Mouse (Mus musculus) adrenal gland, postnatal 4 days (tissue): ENCODE results near the gene Panx3. TPM values are rescaled to one million over a fixed set of nuclear protein-coding genes. Genes with fewer than 3 reads are reported as not detected.

ENCODE experiments used
- DNase-seq, 2 experiments: peaks; one replicate each; pipeline ENCODE4 v3.0.0; 2021 to 2022; ENCODE audit warnings: low spot score in 2 of 2, mixed read lengths in 2 of 2
- total RNA-seq, 2 experiments: library from RNA; stranded (reverse); gene quantifications; 2 replicates each; pipeline ENCODE4 v1.2.3; 2021

Panx3 gene
- total RNA-seq, 2 experiments from 2014 or later, result not detected

DNA sequence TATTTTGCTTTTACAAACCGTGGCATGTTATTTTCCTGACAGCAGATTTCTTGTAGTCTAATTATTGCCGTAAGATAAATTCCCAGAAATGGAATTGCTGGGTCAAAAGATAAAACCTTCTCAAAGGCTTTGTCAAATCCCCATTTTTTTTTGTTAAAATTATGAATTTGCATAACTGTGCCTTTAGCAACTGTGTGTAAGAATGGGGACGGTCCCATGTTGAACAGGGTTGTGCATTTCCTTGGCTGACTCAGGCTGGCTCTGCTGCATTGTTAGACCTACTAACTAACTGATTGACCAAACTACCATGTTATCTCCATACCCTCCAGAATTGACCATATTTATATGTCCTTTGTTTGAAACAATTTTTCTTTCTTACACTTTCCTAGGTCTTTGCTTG lies 34.8 kb downstream of the Panx3 start:
- no peak for DNase-seq

DNA sequence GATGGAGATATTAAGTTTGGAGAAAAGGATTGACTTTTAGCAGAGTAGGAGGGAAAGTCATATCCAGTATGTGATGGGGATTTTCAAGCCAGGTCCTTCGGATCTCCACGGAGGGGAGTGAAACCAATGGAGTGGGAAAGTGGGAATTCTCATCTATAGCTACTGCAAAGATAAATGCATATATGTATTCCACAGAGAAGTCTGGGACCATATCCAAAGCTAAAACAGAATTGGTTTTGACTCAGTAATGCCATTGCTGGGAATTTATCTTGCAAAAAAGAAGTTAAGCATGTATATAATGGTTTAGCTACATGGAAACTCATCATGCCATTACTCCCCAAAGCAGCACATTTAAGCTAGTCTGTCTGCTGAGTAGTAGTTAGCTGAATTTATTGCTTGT lies 36.7 kb downstream of the Panx3 start:
- DNase-seq, result no peak

DNA sequence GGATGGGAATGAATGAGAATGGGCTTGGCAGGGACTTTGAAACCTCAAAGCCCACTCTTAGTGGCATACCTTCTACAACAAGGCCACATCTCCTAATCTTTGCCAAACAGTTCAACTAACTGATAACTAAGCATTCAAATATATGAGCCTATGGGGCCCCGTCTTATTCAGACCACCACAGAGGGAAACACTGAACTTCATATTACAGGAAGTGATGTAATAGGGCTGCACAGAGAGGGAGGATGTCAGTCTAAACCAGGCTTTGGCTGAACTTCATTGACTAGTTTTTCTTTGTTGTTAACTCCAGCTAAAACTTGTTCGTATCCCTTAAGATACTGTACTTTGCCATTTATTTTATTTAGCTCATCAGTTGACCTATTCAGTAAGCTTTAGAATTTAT lies 39.1 kb downstream of the Panx3 start:
- DNase-seq, result no peak

DNA sequence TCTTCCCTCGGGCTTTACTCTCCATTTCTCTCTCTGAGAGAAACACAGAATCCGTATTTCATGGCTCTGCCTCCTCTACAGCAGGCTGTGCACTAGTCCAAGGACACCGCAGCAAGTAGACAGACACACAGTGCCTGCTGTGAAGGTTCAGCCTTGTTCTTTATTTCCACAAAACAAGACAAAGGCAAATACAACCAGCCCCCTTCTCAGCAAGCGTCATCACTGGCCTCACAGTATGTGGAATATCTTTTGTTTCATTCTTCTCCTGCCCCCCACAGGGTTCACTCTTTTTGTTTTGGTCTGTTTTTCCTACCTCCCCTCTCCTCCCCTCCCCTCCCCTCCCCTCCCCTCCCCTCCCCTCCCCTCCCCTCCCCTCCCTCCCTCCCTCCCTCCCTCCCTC lies 40.5 kb downstream of the Panx3 start:
- no peak for DNase-seq

DNA sequence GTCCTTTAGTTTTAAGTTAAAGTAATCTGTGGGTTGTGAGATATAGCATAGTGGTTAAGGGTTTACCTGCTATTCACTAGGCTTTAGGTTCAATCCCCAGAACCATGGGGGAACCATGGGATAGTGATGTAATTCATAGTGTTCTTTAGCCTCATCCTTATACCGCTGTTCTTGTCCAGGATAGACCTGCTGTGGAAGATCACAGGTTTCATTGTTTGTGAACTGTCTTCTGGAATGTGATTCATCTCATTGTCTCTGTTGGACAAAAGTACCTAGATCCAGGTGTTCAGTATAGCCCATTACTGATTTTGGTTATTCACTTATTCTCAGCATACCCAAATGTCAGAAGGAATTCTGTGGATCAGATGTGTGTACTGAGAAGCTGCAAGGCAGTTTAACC lies 41.8 kb downstream of the Panx3 start:
- no peak for DNase-seq

DNA sequence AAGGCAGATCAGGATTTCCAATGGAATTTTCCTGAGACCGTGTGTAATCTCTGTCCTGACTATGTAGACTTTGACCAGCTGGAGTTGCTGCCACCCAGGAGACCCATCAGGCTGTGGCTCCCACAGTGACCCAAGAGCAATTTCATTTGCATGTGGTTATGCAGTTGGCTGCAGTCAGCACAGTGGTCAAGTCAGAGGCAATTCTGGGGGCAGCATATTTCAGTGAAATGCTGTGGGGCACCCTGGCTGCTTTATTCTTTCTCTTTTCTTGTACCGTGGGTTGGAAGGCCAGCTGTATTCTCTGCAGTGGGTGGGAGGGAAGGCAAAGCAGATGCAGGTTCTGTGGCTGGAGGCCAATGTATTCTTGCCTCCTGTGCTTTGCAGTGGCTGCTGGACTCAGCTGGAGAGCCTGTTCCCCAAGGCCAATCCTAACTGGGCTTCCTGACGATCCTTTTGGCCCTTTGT lies 42.9 kb downstream of the Panx3 start:
- no peak for DNase-seq

DNA sequence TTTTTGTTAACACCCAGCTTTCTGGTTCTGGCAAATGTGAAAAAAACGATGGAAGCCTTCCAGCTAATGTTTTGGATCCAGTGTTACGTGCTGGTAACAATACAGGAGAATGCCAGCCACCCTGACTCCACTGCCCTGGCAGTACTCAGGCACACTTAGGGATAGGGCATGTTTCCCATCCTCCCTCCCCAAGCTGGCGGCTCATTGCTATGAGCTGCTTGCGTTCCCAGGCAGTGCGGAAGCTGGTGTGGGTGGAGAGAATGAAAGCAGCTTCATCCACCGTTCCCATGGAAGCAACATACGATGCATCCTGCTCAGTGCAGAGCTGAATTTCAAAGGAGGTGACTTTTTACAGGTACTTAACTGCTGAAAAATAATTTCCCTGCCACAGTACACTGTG lies 43.4 kb downstream of the Panx3 start:
- DNase-seq, result no peak

DNA sequence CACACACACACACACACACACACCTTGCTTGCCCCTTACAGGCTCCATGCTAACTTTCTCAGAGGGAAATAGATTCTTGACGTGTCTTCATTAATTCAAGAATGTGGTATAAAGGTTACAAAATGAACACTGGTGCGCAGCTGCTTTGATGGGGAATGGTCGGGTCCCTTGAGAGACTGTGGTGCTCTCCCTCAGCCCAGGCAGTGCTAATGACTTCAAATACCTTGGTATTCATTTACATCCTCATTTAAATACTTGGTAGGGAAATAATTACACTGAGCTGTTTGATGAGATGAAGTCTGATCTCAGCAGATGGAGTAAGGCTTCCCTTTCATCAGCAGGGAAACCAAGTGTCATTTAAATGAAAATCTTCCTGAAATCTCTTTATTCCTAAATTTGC lies 43.9 kb downstream of the Panx3 start:
- DNase-seq, result no peak

DNA sequence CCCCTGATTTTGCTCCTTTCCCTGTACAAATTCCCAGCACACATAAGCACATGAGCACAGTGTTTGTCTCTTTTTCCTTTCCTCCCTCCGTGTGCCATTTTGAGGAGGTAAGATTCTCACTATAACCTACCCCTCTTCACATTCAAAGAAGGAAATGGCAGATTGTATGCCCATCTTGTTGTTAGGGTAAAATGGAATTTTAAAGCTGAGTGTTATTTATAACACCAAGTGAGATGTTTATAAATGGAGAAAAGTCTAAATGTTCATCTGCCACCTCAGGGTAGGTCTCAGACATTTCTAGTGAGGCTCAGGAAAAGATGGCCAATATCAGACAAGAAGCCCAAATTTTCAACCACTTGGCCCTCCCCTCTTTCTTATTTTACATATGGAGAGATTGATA lies 44.5 kb downstream of the Panx3 start:
- DNase-seq, result no peak

DNA sequence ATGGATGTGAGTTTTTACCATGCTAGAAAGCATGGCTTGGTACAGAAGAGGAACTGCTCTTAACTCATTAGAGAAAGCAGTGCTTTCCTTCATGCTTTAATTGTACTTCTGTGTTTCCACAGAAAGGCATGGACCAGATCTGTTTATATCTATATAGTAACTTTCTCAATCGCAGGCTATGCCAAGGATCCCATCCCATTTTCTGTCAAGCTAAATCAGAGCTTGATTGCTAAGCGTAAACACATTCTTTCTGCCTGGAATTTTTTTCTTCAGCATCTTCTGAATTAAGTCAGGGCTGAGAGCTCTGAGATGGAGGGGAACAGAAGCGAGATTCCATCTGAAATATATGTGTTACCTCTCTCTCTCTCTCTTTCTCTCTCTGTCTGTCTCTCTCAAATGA lies 45.1 kb downstream of the Panx3 start:
- DNase-seq, result no peak

DNA sequence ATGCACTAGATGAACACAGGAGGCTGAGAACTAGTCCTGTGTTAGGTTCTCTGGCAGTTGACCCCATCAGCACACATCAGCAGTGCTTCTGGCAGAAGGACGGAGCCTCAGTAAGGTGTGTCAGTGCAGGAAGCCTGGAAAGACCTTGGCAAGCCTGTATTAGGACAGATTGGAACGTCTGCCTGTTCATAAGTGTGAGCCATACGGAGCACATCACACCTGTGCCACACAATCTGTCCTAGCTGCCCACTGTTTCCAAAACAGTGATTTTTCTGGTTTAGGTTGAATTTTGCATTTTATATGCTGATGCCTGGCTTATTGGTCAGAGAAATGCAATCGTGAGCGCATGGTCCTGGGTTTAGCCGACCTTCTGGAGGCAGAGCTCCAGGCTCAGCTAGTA lies 47.7 kb downstream of the Panx3 start:
- DNase-seq, result no peak

DNA sequence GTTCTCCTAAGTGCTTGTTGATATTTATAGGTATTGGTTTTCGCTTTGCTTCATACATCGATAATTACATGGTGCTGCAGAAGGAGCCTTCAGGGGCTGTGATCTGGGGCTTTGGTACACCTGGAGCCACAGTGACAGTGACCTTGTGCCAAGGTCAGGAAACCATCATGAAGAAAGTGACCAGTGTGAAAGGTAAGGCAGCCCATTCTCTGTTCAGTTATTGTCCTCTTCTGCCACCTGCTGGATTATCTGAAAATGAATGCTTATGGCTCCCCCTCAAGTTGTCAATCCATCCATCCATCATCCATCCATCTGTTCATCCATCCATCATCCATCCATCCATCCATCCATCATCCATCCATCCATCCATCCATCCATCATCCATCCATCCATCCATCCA lies 52.3 kb downstream of the Panx3 start:
- no peak for DNase-seq

DNA sequence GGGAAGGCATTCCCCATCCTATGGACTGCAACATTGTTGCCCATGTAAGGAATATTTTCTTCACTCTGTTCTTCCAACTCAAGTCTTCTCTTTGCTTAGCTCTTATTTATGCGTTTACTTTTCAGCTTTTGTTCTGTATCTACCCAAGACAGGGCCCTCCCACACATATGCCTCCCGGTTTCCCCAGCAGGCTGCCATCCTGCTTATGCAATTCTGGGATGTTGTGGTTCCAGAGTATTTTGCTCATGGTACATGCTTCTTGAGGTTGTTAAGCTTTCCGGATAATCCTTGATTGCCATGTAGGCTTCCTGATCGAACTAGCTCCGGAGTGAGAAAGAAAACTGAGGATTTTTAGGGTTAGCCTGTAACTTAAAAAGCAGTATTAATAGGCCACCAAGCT lies 53.8 kb downstream of the Panx3 start:
- no peak for DNase-seq

DNA sequence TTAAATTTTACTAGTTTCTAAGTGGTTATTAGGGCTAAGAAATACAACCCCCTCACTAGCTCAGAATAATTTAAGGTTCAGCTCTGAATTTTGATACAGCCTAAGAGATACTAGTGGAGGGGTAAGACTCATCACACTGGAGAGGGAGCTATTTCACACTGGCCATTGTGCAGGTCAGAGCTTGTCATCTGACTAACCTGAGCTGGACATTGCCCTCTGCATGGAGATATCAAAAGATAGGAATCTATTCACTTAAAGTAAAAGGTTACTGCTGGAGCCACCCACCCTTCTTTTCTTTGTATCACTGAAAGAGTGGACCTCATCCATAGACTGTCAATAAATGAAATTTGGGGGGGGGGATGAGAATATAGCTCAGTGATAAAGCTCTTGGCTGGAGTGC lies 54.7 kb downstream of the Panx3 start:
- DNase-seq, result no peak

DNA sequence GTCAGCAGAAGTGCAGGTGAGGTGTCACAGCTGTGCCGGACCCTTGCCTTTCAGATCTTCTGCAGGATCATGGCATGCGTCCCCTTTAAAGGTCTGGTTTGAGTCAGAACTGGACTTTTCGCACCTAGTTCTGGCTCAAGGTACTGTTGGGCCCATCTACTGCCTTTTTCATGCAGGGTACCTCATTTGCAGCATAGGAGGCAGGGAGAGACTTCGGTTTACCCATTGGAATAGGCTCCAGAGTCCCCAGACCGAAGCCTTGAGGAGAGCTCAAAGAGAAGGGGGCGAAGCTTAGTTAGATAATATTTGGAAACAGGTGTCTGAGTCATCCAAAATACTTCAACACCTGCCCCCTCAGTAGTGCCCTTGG lies 55.1 kb downstream of the Panx3 start:
- no peak for DNase-seq

DNA sequence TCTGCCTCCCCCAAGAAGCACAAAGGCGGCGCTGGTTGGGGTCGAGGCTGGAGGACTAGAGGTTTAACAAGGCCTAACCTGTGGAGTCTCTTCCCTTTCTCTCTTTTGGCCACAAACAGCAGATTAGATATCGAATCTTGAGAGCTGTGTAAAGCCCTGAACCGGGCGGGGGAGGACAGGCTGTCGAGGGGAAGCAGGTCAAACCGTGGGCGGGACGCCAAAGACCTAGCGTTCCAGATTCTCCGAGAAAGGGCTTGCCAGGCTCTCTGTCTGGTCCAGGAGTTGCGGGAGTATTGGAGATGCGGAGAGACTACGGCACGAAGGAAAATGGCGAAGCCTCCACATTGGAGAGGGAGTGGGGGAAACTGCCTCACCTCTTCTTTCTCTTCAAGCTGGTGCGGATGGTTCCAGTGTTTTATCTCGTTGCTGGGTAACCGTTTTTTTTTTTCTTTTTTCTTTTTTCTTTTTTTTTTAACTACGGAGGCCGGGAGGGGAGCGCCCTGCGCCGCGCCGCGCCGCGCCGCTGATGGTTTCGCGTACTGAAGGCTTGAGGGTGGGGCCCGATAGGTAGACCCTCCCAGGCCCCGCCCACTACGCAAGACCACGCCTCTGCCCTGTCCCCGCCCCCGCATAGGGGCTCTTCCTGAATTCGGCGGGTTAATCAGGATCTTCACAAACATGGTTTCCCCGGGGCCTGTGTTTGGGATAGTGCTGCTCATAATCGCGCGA lies 55.7 kb downstream of the Panx3 start, which contains the start of gene Spa17:
TSS of gene Spa17 (minus strand) at position 541 of the 729 bp plus-strand sequence.
- peak; percentile 71 to 80 for DNase-seq

Other genes starting within 250 kb of the Panx3 start
- gene Robo3, start 236.0 kb downstream of the Panx3 start, total RNA-seq, result 1 to 10 TPM in 1 of 2 experiments, under 1 TPM in 1; 0.56 to 1.0 TPM
- 10 to 100 TPM; 31.3 to 33.2 TPM for gene Msantd2, start 179.9 kb downstream of the Panx3 start, total RNA-seq
- 10 to 100 TPM; 51.7 to 55.5 TPM for gene Esam, start 141.2 kb downstream of the Panx3 start, total RNA-seq
- gene Vsig2, start 130.0 kb downstream of the Panx3 start, total RNA-seq, result 1 to 10 TPM; 5.8 to 7.3 TPM
- gene Nrgn, start 116.3 kb downstream of the Panx3 start, total RNA-seq, result 1 to 10 TPM; 4.1 to 6.7 TPM
- 10 to 100 TPM; 17.4 to 18.4 TPM for gene Siae, start 113.5 kb downstream of the Panx3 start, total RNA-seq
- 1 to 10 TPM; 2.3 to 3.4 TPM for gene Spa17, start 55.5 kb downstream of the Panx3 start, total RNA-seq
- gene Tbrg1, start 11.9 kb downstream of the Panx3 start, total RNA-seq, result 100 to 1,000 TPM; 102 to 112 TPM
- gene Olfr160, start 47.0 kb upstream of the Panx3 start, total RNA-seq, result not detected
- not detected for gene Olfr874, start 75.9 kb upstream of the Panx3 start, total RNA-seq
- gene Olfr875, start 102.6 kb upstream of the Panx3 start, total RNA-seq, result not detected
- gene Olfr876, start 133.8 kb upstream of the Panx3 start, total RNA-seq, result not detected
- gene Olfr877, start 185.0 kb upstream of the Panx3 start, total RNA-seq, result not detected
- not detected for gene Olfr145, start 227.5 kb upstream of the Panx3 start, total RNA-seq
- gene Olfr878, start 248.6 kb upstream of the Panx3 start, total RNA-seq, result not detected